Mouse (Mus musculus): ENCODE data around the gene Aamp.

Aamp gene

GRCm38 (mm10) chr1:74302835-74303234 lies 18.3 kb upstream of the Aamp start:
- in situ Hi-C loops (cut with MboI; ENCODE audit: unreplicated experiment in 2 of 2), result loop anchor here in 1 of 2 experiments (5.0 kb wide), 1 partner anchor 144 kb away; no protein-coding TSS in a partner anchor

- in situ Hi-C loops (cut with MboI; ENCODE audit: unreplicated experiment in 2 of 2), result loop anchor here in 1 of 2 experiments (5.0 kb wide), 1 partner anchor 145 kb away; no protein-coding TSS in a partner anchor
Measured at GRCm38 (mm10) chr1:74302229-74302628, 17.7 kb upstream of the Aamp start.

- in situ Hi-C loops (cut with MboI; ENCODE audit: unreplicated experiment in 2 of 2), result loop anchor here in 1 of 2 experiments (5.0 kb wide), 1 partner anchor 147 kb away; no protein-coding TSS in a partner anchor
Measured at GRCm38 (mm10) chr1:74300347-74301110, 16.0 kb upstream of the Aamp start.

- in situ Hi-C loops (cut with MboI; ENCODE audit: unreplicated experiment in 2 of 2), result loop anchor here in 1 of 2 experiments (10.0 kb wide), 1 partner anchor 156 kb away; no protein-coding TSS in a partner anchor
Measured at GRCm38 (mm10) chr1:74298996-74299395, 14.5 kb upstream of the Aamp start.

- in situ Hi-C loops (cut with MboI; ENCODE audit: unreplicated experiment in 2 of 2), result loop anchor here in 1 of 2 experiments (10.0 kb wide), 1 partner anchor 157 kb away; no protein-coding TSS in a partner anchor
Measured at GRCm38 (mm10) chr1:74298157-74298750, 13.7 kb upstream of the Aamp start.

- in situ Hi-C loops (cut with MboI; ENCODE audit: unreplicated experiment in 2 of 2), result loop anchor here in 1 of 2 experiments (10.0 kb wide), 1 partner anchor 158 kb away; no protein-coding TSS in a partner anchor
Measured at GRCm38 (mm10) chr1:74297269-74297668, 12.7 kb upstream of the Aamp start.

- in situ Hi-C loops (cut with MboI; ENCODE audit: unreplicated experiment in 2 of 2), result loop anchor here in 1 of 2 experiments (10.0 kb wide), 1 partner anchor 158 kb away; no protein-coding TSS in a partner anchor
Measured at GRCm38 (mm10) chr1:74296477-74296876, 11.9 kb upstream of the Aamp start.

- in situ Hi-C loops (cut with MboI; ENCODE audit: unreplicated experiment in 2 of 2), result loop anchor here in 1 of 2 experiments (10.0 kb wide), 1 partner anchor 159 kb away; no protein-coding TSS in a partner anchor
Measured at GRCm38 (mm10) chr1:74295456-74296171, 11.1 kb upstream of the Aamp start.

- in situ Hi-C loops (cut with MboI; ENCODE audit: unreplicated experiment in 2 of 2), result loop anchor here in 1 of 2 experiments (10.0 kb wide), 1 partner anchor 160 kb away; no protein-coding TSS in a partner anchor
Measured at GRCm38 (mm10) chr1:74294733-74295455, 10.4 kb upstream of the Aamp start.

- in situ Hi-C loops (cut with MboI; ENCODE audit: unreplicated experiment in 2 of 2), result loop anchor here in 1 of 2 experiments (10.0 kb wide), 1 partner anchor 161 kb away; no protein-coding TSS in a partner anchor
Measured at GRCm38 (mm10) chr1:74294090-74294643, 9.6 kb upstream of the Aamp start.

GRCm38 (mm10) chr1:74293306-74293960 lies 8.9 kb upstream of the Aamp start:
- in situ Hi-C loops (cut with MboI; ENCODE audit: unreplicated experiment in 2 of 2), result loop anchor here in 1 of 2 experiments (10.0 kb wide), 1 partner anchor 161 kb away; no protein-coding TSS in a partner anchor

- in situ Hi-C loops (cut with MboI; ENCODE audit: unreplicated experiment in 2 of 2), result loop anchor here in 1 of 2 experiments (10.0 kb wide), 1 partner anchor 162 kb away; no protein-coding TSS in a partner anchor
Measured at GRCm38 (mm10) chr1:74292331-74293020, 7.9 kb upstream of the Aamp start.

- in situ Hi-C loops (cut with MboI; ENCODE audit: unreplicated experiment in 2 of 2), result loop anchor here in 1 of 2 experiments (10.0 kb wide), 1 partner anchor 165 kb away; no protein-coding TSS in a partner anchor
Measured at GRCm38 (mm10) chr1:74290141-74290540, 5.6 kb upstream of the Aamp start.

GRCm38 (mm10) chr1:74289740-74290139 lies 5.2 kb upstream of the Aamp start:
- in situ Hi-C loops (cut with MboI; ENCODE audit: unreplicated experiment in 2 of 2), result loop anchor here (5.0 to 10.0 kb wide), 3 partner anchors 85 to 165 kb away; partner anchors contain the start of gene Ctdsp1 (in 1 of the 2)

GRCm38 (mm10) chr1:74289248-74289647 lies 4.7 kb upstream of the Aamp start:
- in situ Hi-C loops (cut with MboI; ENCODE audit: unreplicated experiment in 2 of 2), result loop anchor here (5.0 to 10.0 kb wide), 2 partner anchors 84 to 103 kb away; partner anchors contain the start of gene Ctdsp1 (in 1 of the 2)

GRCm38 (mm10) chr1:74288327-74288726 lies 3.8 kb upstream of the Aamp start:
- in situ Hi-C loops (cut with MboI; ENCODE audit: unreplicated experiment in 2 of 2), result loop anchor here (5.0 to 10.0 kb wide), 2 partner anchors 84 to 104 kb away; partner anchors contain the start of gene Ctdsp1 (in 1 of the 2)

GRCm38 (mm10) chr1:74286869-74287607 lies 2.5 kb upstream of the Aamp start:
- in situ Hi-C loops (cut with MboI; ENCODE audit: unreplicated experiment in 2 of 2), result loop anchor here (5.0 to 10.0 kb wide), 2 partner anchors 82 to 105 kb away; partner anchors contain the start of gene Ctdsp1 (in 1 of the 2)
